ENCODE assay signal across 10 mouse cellular contexts in genomic region chr17:24628646-24629045, GRCm38 (mm10). TPM values are rescaled to one million over a fixed set of nuclear protein-coding genes. Genes with fewer than 3 reads are reported as not detected.
A peak's percentile ranks its signal among the peaks of the same experiment; 100 is the strongest.
DNase-seq lines count a peak whose midpoint lies in the region; ATAC-seq and TF ChIP-seq lines count a peak whose summit lies in the region.
"Had no signal": no experiment of that assay in that cellular context is flagged by ENCODE, and none has a peak within 500 bp of the region (broad histone marks: within the 10 kb centered on the region; RNA-seq: fewer than 3 reads in every experiment).

No protein-coding gene starts in this region.

- intact Hi-C loops in gastrocnemius, postnatal 36 days (cut with DNase I), result loop anchor here (2.0 to 5.0 kb wide), 2 partner anchors 22 to 96 kb away; partner anchors contain the start of genes Rab26 and Slc9a3r2
- intact Hi-C loops in left cerebral cortex, adult 2 months (cut with DNase I), result no loop called here

- no peak overlapping the region for H3K4me2 ChIP-seq in kidney, embryonic 16.5 days (replicated peaks; ENCODE audit: low read depth, low read length)

- peaks cover 52% of the 10 kb centered on the region for H3K36me3 ChIP-seq in kidney, embryonic 16.5 days (ENCODE audit: insufficient read depth, low read length)

- no peaks in the 10 kb centered on the region for H3K9me3 ChIP-seq in kidney, embryonic 16.5 days (ENCODE audit: low read length)
- H3K9me3 ChIP-seq: megakaryocyte, embryonic 14.5 days had no signal

- 51% methylated on average over 5 of the region's 5 CpGs for WGBS in kidney, embryonic 16.5 days

- no peak overlapping the region for H3K9ac ChIP-seq in kidney, embryonic 16.5 days (replicated peaks; ENCODE audit: low read length)

- no peak for ATAC-seq in kidney, embryonic 16.5 days (ENCODE audit: low FRiP score, low TSS enrichment)

- H3K27ac ChIP-seq in kidney, embryonic 16.5 days (ENCODE audit: low read length), result no peak overlapping the region
- H3K27ac ChIP-seq in left cerebral cortex, adult 2 months, result no peak overlapping the region

- H3K4me1 ChIP-seq in kidney, embryonic 16.5 days (ENCODE audit: insufficient read depth, low read length), result peaks cover 16% of the 10 kb centered on the region

- peak; percentile 99 for TF ChIP-seq CTCF in left cerebral cortex, adult 2 months (IDR thresholded peaks at IDR 0.05)

- DNase-seq in kidney, adult 18-20 months, result peak; percentile 87
- DNase-seq in MN1 (ENCODE audit: low spot score), result peak; percentile 85
- DNase-seq in cerebellum, adult 8-10 months, result peak; percentile 86
- DNase-seq in gastrocnemius, postnatal 36 days, result peak; percentile 58 to 74
- DNase-seq in left cerebral cortex, adult 2 months (ENCODE audit: extremely low spot score in 1 of 2, low spot score in 2 of 2), result peak; percentile 58 to 66
- peak; percentile 70 for DNase-seq in mesoderm, embryonic 11.5 days (ENCODE audit: low read depth, low spot score)
- DNase-seq in thymus, adult 18-20 months, result peak; percentile 32 to 42

- no peak overlapping the region for H3K4me3 ChIP-seq in kidney, embryonic 16.5 days (ENCODE audit: low read length)
- H3K4me3 ChIP-seq in left cerebral cortex, adult 2 months, result no peak overlapping the region
- H3K4me3 ChIP-seq: erythroblast, embryonic 14.5 days; megakaryocyte, embryonic 14.5 days had no signal

- no peaks in the 10 kb centered on the region for H3K27me3 ChIP-seq in kidney, embryonic 16.5 days (ENCODE audit: insufficient read depth, low read length)
- H3K27me3 ChIP-seq: megakaryocyte, embryonic 14.5 days had no signal

RNA-seq across cellular contexts. Expression of gene Tsc2, which starts 3.8 kb away (rescaled TPM):
- 72.8 and 77.0 TPM in 2 replicates for polyA plus RNA-seq in kidney, embryonic 16.5 days (2015; fragmentation: Nextera tagmentation; extraction: Ambion mirVana)
- total RNA-seq in gastrocnemius, postnatal 36 days (2021), result 10 to 100 TPM; 74.9 to 76.8 TPM
- total RNA-seq in left cerebral cortex, adult 2 months (2021), result 100 to 1,000 TPM; 140 to 159 TPM

RNA-seq across cellular contexts. Expression of gene Nthl1, which starts 3.8 kb away (rescaled TPM):
- polyA plus RNA-seq in kidney, embryonic 16.5 days (2015; fragmentation: Nextera tagmentation; extraction: Ambion mirVana), result 23.1 TPM in 2 replicates
- total RNA-seq in gastrocnemius, postnatal 36 days (2021), result 1 to 10 TPM; 2.3 TPM
- 1 to 10 TPM; 5.5 to 5.7 TPM for total RNA-seq in left cerebral cortex, adult 2 months (2021)

RNA-seq across cellular contexts. Expression of gene Slc9a3r2, which starts 21.5 kb away (rescaled TPM):
- 116 and 120 TPM in 2 replicates for polyA plus RNA-seq in kidney, embryonic 16.5 days (2015; fragmentation: Nextera tagmentation; extraction: Ambion mirVana)
- total RNA-seq in gastrocnemius, postnatal 36 days (2021), result 10 to 100 TPM; 27.1 to 36.9 TPM
- 10 to 100 TPM; 50.2 to 51.0 TPM for total RNA-seq in left cerebral cortex, adult 2 months (2021)

RNA-seq across cellular contexts. Expression of gene Npw, which starts 29.6 kb away (rescaled TPM):
- 0.37 TPM in 1 of 2 replicates, not detected in the other for polyA plus RNA-seq in kidney, embryonic 16.5 days (2015; fragmentation: Nextera tagmentation; extraction: Ambion mirVana)
- not detected for total RNA-seq in gastrocnemius, postnatal 36 days (2021)
- 1 to 10 TPM in 1 of 2 experiments, under 1 TPM in 1; 0.58 to 1.4 TPM for total RNA-seq in left cerebral cortex, adult 2 months (2021)
- polyA plus RNA-seq: erythroblast, embryonic 14.5 days had no signal

RNA-seq across cellular contexts. Expression of gene Zfp598, which starts 40.8 kb away (rescaled TPM):
- polyA plus RNA-seq in kidney, embryonic 16.5 days (2015; fragmentation: Nextera tagmentation; extraction: Ambion mirVana), result 19.7 and 22.7 TPM in 2 replicates
- 10 to 100 TPM; 18.0 to 18.5 TPM for total RNA-seq in gastrocnemius, postnatal 36 days (2021)
- total RNA-seq in left cerebral cortex, adult 2 months (2021), result 10 to 100 TPM; 41.6 to 49.0 TPM

Comparison
In these comparisons a context has a peak if more than half of its experiments do, and no peak if none do; other contexts are left out.
1. DNase-seq: peak in every context shown above with its lines; median percentile 87 in kidney, adult 18-20 months; 86 in cerebellum, adult 8-10 months; 85 in MN1; 70 in mesoderm, embryonic 11.5 days; 66 in gastrocnemius, postnatal 36 days; 62 in left cerebral cortex, adult 2 months; 37 in thymus, adult 18-20 months.